ENCODE assay signal across 8 mouse cellular contexts in the genomic region with DNA sequence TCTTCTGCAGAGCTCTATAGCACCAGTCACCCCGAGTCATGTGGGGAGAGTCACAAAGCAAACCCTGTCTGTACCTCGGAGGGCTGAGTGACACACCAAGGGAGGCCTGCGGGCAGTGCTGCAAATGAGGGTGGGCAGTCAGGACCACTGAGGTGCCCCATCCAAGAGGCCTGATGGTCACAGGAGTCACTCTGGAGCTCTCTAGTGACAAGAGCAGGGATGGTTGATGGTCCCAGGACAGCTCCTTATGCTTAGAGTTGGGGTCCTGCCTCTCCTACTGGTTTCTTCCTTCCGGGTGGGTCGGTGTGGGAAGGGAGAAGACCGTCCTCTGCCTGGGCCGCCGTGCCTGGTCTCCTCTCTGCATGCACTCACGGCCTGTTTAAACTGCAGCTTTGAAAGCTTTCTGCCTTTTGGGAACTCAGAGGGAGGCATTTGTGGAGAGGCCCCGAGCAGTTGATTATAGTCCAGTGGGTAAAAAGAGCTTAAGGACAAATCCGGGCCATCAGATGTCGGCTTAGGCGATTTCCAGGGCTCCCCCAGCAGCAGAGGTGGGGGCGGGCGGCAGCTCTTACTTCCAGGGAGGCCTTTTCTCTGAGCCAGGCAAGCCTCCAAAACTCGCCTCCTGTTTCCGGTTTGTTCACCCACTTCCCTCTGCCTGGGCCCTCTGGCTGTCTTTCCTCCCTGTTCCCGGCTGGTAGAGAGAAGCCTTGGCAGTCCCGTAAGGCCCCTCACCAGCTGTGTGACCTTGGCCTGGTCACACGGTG.
DNase-seq lines count a peak whose midpoint lies in the region; ATAC-seq and TF ChIP-seq lines count a peak whose summit lies in the region.

No protein-coding gene starts in this region.

- H3K4me2 ChIP-seq in forebrain, embryonic 11.5 days (ENCODE audit: low read depth, low read length, severe bottlenecking), result no peak overlapping the region
- H3K4me2 ChIP-seq in heart, embryonic 16.5 days (ENCODE audit: low read depth, low read length), result no peak overlapping the region
- H3K4me2 ChIP-seq in lung, embryonic 14.5 days, result peak overlapping the region; percentile 5; the same call in 1 of the 2 replicates

- 13% methylated on average over 20 of the region's 20 CpGs for WGBS in forebrain, embryonic 11.5 days
- 54% methylated on average over 20 of the region's 20 CpGs for WGBS in heart, embryonic 16.5 days
- 46% methylated on average over 20 of the region's 20 CpGs for WGBS in lung, embryonic 14.5 days

- peaks cover 56% of the 10 kb centered on the region for H3K4me1 ChIP-seq in forebrain, embryonic 11.5 days (replicated peaks; ENCODE audit: control insufficient read depth, insufficient read depth, low read length)
- H3K4me1 ChIP-seq in heart, embryonic 16.5 days (ENCODE audit: control insufficient read depth, insufficient read depth, low read length), result peaks cover 32% of the 10 kb centered on the region
- H3K4me1 ChIP-seq in lung, embryonic 14.5 days (ENCODE audit: insufficient read depth), result peaks cover 36% of the 10 kb centered on the region

- peak overlapping the region; percentile 98 for H3K27ac ChIP-seq in forebrain, embryonic 11.5 days (ENCODE audit: low read depth, low read length)
- H3K27ac ChIP-seq in heart, embryonic 16.5 days (ENCODE audit: low read length), result peak overlapping the region; percentile 61
- H3K27ac ChIP-seq in lung, embryonic 14.5 days (ENCODE audit: low read depth), result peak overlapping the region; percentile 76

- peak; percentile 75 to 82 for DNase-seq in cerebellum, postnatal 14 days
- DNase-seq in cerebellum, adult 11 months, result no peak
- no peak for DNase-seq in forebrain, embryonic 11.5 days (ENCODE audit: low spot score)
- DNase-seq in layer of hippocampus, adult 11-12 months (ENCODE audit: low spot score), result peak; percentile 87
- DNase-seq in lung, embryonic 14.5 days, result peak; percentile 74
- peak; percentile 90 for DNase-seq in right cerebral cortex, adult 18-20 months
- no peak for DNase-seq in spleen, postnatal 10 days (ENCODE audit: low spot score in 2 of 2)

- H3K4me3 ChIP-seq in forebrain, embryonic 11.5 days (ENCODE audit: low read depth, low read length), result no peak overlapping the region
- H3K4me3 ChIP-seq in heart, embryonic 16.5 days (ENCODE audit: low read length), result no peak overlapping the region
- no peak overlapping the region for H3K4me3 ChIP-seq in lung, embryonic 14.5 days (ENCODE audit: low read depth, low read length)

- no peaks in the 10 kb centered on the region for H3K27me3 ChIP-seq in forebrain, embryonic 11.5 days (ENCODE audit: control insufficient read depth, insufficient read depth, low read length)
- H3K27me3 ChIP-seq in heart, embryonic 16.5 days (ENCODE audit: control insufficient read depth, insufficient read depth, low read length), result no peaks in the 10 kb centered on the region
- no peaks in the 10 kb centered on the region for H3K27me3 ChIP-seq in lung, embryonic 14.5 days (ENCODE audit: insufficient read depth, low read length)

- H3K9ac ChIP-seq in forebrain, embryonic 11.5 days (ENCODE audit: low read length), result peak overlapping the region; percentile 43
- peak overlapping the region; percentile 32 for H3K9ac ChIP-seq in heart, embryonic 16.5 days (ENCODE audit: low read length)
- peak overlapping the region; percentile 2; the same call in 1 of the 2 replicates for H3K9ac ChIP-seq in lung, embryonic 14.5 days

- no peak for ATAC-seq in forebrain, embryonic 11.5 days (replicated peaks; ENCODE audit: low FRiP score)
- ATAC-seq in heart, embryonic 16.5 days (replicated peaks; ENCODE audit: extremely low read depth, insufficient read depth, low FRiP score), result no peak
- ATAC-seq in lung, embryonic 14.5 days (ENCODE audit: insufficient read depth), result no peak

- H3K36me3 ChIP-seq in forebrain, embryonic 11.5 days (ENCODE audit: control insufficient read depth, insufficient read depth, low read length), result no peaks in the 10 kb centered on the region
- no peaks in the 10 kb centered on the region for H3K36me3 ChIP-seq in heart, embryonic 16.5 days (ENCODE audit: control insufficient read depth, insufficient read depth)
- H3K36me3 ChIP-seq in lung, embryonic 14.5 days (ENCODE audit: insufficient read depth), result no peaks in the 10 kb centered on the region

- no peaks in the 10 kb centered on the region for H3K9me3 ChIP-seq in forebrain, embryonic 11.5 days (ENCODE audit: control insufficient read depth, low read length)
- no peaks in the 10 kb centered on the region for H3K9me3 ChIP-seq in heart, embryonic 16.5 days (replicated peaks; ENCODE audit: control insufficient read depth, low read length)
- H3K9me3 ChIP-seq in lung, embryonic 14.5 days (ENCODE audit: low read depth, low read length), result no peaks in the 10 kb centered on the region

- TF ChIP-seq CTCF in lung, embryonic 14.5 days (IDR thresholded peaks at IDR 0.05; ENCODE audit: low read depth), result no peak

Comparison
In these comparisons a context has a peak if more than half of its experiments do, and no peak if none do; other contexts are left out.
1. DNase-seq: peak in cerebellum, postnatal 14 days (2 of 2), layer of hippocampus, adult 11-12 months (single experiment), lung, embryonic 14.5 days (single experiment) and right cerebral cortex, adult 18-20 months (single experiment); none in cerebellum, adult 11 months (single experiment), forebrain, embryonic 11.5 days (single experiment) and spleen, postnatal 10 days (0 of 2).
2. Peak in every context shown above with its lines, with median percentiles within 50 percentile points of each other: H3K27ac ChIP-seq and H3K9ac ChIP-seq.